Mouse (Mus musculus) heart, postnatal 0 days (tissue): ENCODE data around the gene Cpz.

ENCODE experiments used
- CTCF ChIP-seq: IDR thresholded peaks from 2 replicates; pipeline ENCODE4 v1.5.1; 2016; ENCODE audit warnings: antibody characterized with exemption, control low read depth, low read depth
- EP300 ChIP-seq: IDR thresholded peaks from 2 replicates; pipeline ENCODE4 v1.6.1; 2016; ENCODE audit warnings: antibody characterized with exemption, low read depth

DNA sequence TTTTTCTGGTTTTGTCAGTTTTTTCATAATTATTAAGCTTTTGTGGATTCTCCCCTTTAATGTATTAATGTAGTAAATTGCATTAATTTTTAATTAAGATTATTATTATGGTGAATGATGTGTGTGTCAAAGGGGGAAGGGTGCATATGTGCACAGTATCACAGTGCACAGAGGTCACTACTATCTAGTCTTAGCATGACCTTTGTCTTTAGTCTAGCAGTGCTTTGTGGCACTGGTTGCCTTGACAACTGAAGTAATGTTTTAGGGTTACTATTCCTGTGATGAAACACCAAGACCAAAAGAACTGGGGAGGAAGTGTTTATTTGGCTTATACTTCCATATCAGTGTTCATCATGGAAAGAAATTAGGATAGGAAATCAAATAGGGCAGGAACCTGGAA lies 20.6 kb upstream of the Cpz start:
- TF ChIP-seq CTCF (no peak), EP300 (no peak)
